Mouse (Mus musculus): ENCODE results near the gene Cyp24a1. TPM values are rescaled to one million over a fixed set of nuclear protein-coding genes. Genes with fewer than 3 reads are reported as not detected.

Cyp24a1 gene
- polyA plus RNA-seq, 1 experiment from 2014 or later, result not detected

GRCm38 (mm10) chr2:170487202-170487601 is 9.7 kb downstream of the Cyp24a1 start:
- H3K36me3 ChIP-seq (ENCODE audit: insufficient read depth, low read length), result no peaks in the 10 kb centered on the region
- H3K9ac ChIP-seq (replicated peaks; ENCODE audit: low read depth), result no peak overlapping the region
- ATAC-seq (no peak), DNase-seq (ENCODE audit: low spot score) (no peak)
- no peak overlapping the region for H3K4me2 ChIP-seq (replicated peaks; ENCODE audit: low read depth, low read length)
- no peak overlapping the region for H3K27ac ChIP-seq (ENCODE audit: low read length)
- no peaks in the 10 kb centered on the region for H3K4me1 ChIP-seq (ENCODE audit: insufficient read depth, low read depth, low read length)
- 71% methylated on average over 7 of the region's 7 CpGs for WGBS
- no peaks in the 10 kb centered on the region for H3K9me3 ChIP-seq (ENCODE audit: low read length)
- H3K4me3 ChIP-seq (ENCODE audit: low read depth, low read length), result no peak overlapping the region
- H3K27me3 ChIP-seq (replicated peaks; ENCODE audit: insufficient read depth, low read length), result no peaks in the 10 kb centered on the region
- TF ChIP-seq CTCF (IDR thresholded peaks at IDR 0.05) (no peak), EP300 (IDR thresholded peaks at IDR 0.05) (no peak)

DNA sequence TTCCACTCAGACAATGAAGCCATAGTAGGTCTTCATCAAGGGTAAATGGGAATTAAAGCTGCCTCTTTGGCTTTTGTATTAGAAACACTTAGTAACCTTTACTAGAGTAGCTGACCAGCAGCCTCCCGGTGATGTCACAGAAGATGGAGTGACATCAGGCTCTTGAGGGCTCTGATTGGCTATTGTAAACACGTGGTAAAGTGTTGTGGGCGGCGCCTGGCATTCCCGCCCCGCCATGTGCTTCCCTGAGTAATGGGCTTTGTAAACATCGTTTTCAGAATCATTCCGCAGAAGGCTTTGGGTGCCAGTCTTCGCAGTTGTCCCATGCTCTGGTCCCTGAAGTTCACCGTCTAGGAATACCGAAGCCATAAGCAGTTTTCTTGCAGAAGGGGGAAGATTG is 13.0 kb downstream of the Cyp24a1 start:
- H3K27me3 ChIP-seq (replicated peaks; ENCODE audit: insufficient read depth, low read length), result no peaks in the 10 kb centered on the region
- no peaks in the 10 kb centered on the region for H3K36me3 ChIP-seq (ENCODE audit: insufficient read depth, low read length)
- H3K9ac ChIP-seq (replicated peaks; ENCODE audit: low read depth), result no peak overlapping the region
- no peak overlapping the region for H3K27ac ChIP-seq (ENCODE audit: low read length)
- H3K9me3 ChIP-seq (ENCODE audit: low read length), result no peaks in the 10 kb centered on the region
- H3K4me2 ChIP-seq (replicated peaks; ENCODE audit: low read depth, low read length), result no peak overlapping the region
- ATAC-seq (no peak), DNase-seq (ENCODE audit: low spot score) (no peak)
- H3K4me1 ChIP-seq (ENCODE audit: insufficient read depth, low read depth, low read length), result no peaks in the 10 kb centered on the region
- TF ChIP-seq EP300 (IDR thresholded peaks at IDR 0.05), result no peak
- TF ChIP-seq CTCF (IDR thresholded peaks at IDR 0.05), result no peak
- 57% methylated on average over 11 of the region's 11 CpGs for WGBS
- no peak overlapping the region for H3K4me3 ChIP-seq (ENCODE audit: low read depth, low read length)

- H3K9me3 ChIP-seq (ENCODE audit: low read length), result no peaks in the 10 kb centered on the region
- WGBS, result 51% methylated on average over 9 of the region's 10 CpGs
- H3K4me3 ChIP-seq (ENCODE audit: low read depth, low read length), result no peak overlapping the region
- TF ChIP-seq CTCF (IDR thresholded peaks at IDR 0.05) (peak; percentile 34; the same call in 1 of the 2 replicates), EP300 (IDR thresholded peaks at IDR 0.05) (no peak)
- H3K27me3 ChIP-seq (replicated peaks; ENCODE audit: insufficient read depth, low read length), result no peaks in the 10 kb centered on the region
- H3K4me1 ChIP-seq (ENCODE audit: insufficient read depth, low read depth, low read length), result no peaks in the 10 kb centered on the region
- H3K36me3 ChIP-seq (ENCODE audit: insufficient read depth, low read length), result no peaks in the 10 kb centered on the region
- ATAC-seq (no peak), DNase-seq (ENCODE audit: low spot score) (no peak)
- no peak overlapping the region for H3K4me2 ChIP-seq (replicated peaks; ENCODE audit: low read depth, low read length)
- no peak overlapping the region for H3K27ac ChIP-seq (ENCODE audit: low read length)
- no peak overlapping the region for H3K9ac ChIP-seq (replicated peaks; ENCODE audit: low read depth)
Measured at GRCm38 (mm10) chr2:170482019-170482540, 14.9 kb downstream of the Cyp24a1 start.

- Histone ChIP-seq H3K4me2 (replicated peaks; ENCODE audit: low read depth, low read length) (no peak overlapping the region), H3K4me1 (ENCODE audit: insufficient read depth, low read depth, low read length) (0 out of 2 replicates have a peak, but pooled peaks cover 5% of the 10 kb centered on the region), H3K4me3 (ENCODE audit: low read depth, low read length) (no peak overlapping the region), H3K27ac (ENCODE audit: low read length) (no peak overlapping the region), H3K27me3 (replicated peaks; ENCODE audit: insufficient read depth, low read length) (no peaks in the 10 kb centered on the region), H3K36me3 (ENCODE audit: insufficient read depth, low read length) (no peaks in the 10 kb centered on the region), H3K9me3 (ENCODE audit: low read length) (no peaks in the 10 kb centered on the region), H3K9ac (replicated peaks; ENCODE audit: low read depth) (no peak overlapping the region)
- ATAC-seq, result peak; percentile 71
- no peak for TF ChIP-seq EP300 (IDR thresholded peaks at IDR 0.05)
- 0 out of 2 replicates have a peak, but pooled peaks have one; percentile 4 for TF ChIP-seq CTCF (IDR thresholded peaks at IDR 0.05)
- 26% methylated on average over 8 of the region's 8 CpGs for WGBS
- DNase-seq (ENCODE audit: low spot score), result peak; percentile 62
Measured at GRCm38 (mm10) chr2:170476643-170477042, 20.3 kb downstream of the Cyp24a1 start.

- Histone ChIP-seq H3K9me3 (ENCODE audit: low read length) (no peaks in the 10 kb centered on the region), H3K27ac (ENCODE audit: low read length) (no peak overlapping the region), H3K27me3 (replicated peaks; ENCODE audit: insufficient read depth, low read length) (no peaks in the 10 kb centered on the region), H3K4me3 (ENCODE audit: low read depth, low read length) (no peak overlapping the region), H3K9ac (replicated peaks; ENCODE audit: low read depth) (no peak overlapping the region), H3K4me2 (replicated peaks; ENCODE audit: low read depth, low read length) (no peak overlapping the region), H3K4me1 (ENCODE audit: insufficient read depth, low read depth, low read length) (0 out of 2 replicates have a peak, but pooled peaks cover 5% of the 10 kb centered on the region), H3K36me3 (ENCODE audit: insufficient read depth, low read length) (no peaks in the 10 kb centered on the region)
- no peak for ATAC-seq
- no peak for TF ChIP-seq EP300 (IDR thresholded peaks at IDR 0.05)
- peak; percentile 64 for TF ChIP-seq CTCF (IDR thresholded peaks at IDR 0.05)
- WGBS, result 61% methylated on average over 11 of the region's 11 CpGs
- DNase-seq (ENCODE audit: low spot score), result peak; percentile 7
Measured at GRCm38 (mm10) chr2:170476215-170476614, 20.7 kb downstream of the Cyp24a1 start.

DNA sequence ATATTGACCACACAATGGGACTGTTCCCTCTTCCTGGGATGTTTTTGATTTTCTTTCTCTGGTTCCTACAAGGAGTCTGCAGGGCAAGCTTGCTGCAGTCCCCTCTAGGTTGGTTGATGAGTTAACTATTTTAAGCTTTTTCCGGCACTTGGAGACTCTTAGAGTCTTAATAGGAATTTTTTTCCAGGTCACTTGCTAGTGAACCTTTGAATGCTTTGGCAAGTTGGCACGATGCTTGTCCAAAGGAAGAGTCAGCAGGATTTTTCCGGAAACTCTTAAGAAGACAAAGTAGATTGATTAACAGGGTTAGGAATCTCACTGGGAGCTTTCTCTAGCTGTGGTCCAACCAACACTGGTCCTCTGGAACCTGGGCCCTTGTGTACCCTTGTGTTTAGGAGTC is 21.8 kb downstream of the Cyp24a1 start:
- 70% methylated on average over 3 of the region's 3 CpGs for WGBS
- H3K9me3 ChIP-seq (ENCODE audit: low read length), result no peaks in the 10 kb centered on the region
- H3K27me3 ChIP-seq (replicated peaks; ENCODE audit: insufficient read depth, low read length), result no peaks in the 10 kb centered on the region
- H3K4me2 ChIP-seq (replicated peaks; ENCODE audit: low read depth, low read length), result no peak overlapping the region
- H3K9ac ChIP-seq (replicated peaks; ENCODE audit: low read depth), result no peak overlapping the region
- H3K4me1 ChIP-seq (ENCODE audit: insufficient read depth, low read depth, low read length), result 0 out of 2 replicates have a peak, but pooled peaks cover 5% of the 10 kb centered on the region
- no peak for TF ChIP-seq CTCF (IDR thresholded peaks at IDR 0.05)
- no peak for TF ChIP-seq EP300 (IDR thresholded peaks at IDR 0.05)
- no peak for DNase-seq (ENCODE audit: low spot score)
- no peak for ATAC-seq
- H3K36me3 ChIP-seq (ENCODE audit: insufficient read depth, low read length), result no peaks in the 10 kb centered on the region
- H3K27ac ChIP-seq (ENCODE audit: low read length), result no peak overlapping the region
- no peak overlapping the region for H3K4me3 ChIP-seq (ENCODE audit: low read depth, low read length)
